In the genomic region with DNA sequence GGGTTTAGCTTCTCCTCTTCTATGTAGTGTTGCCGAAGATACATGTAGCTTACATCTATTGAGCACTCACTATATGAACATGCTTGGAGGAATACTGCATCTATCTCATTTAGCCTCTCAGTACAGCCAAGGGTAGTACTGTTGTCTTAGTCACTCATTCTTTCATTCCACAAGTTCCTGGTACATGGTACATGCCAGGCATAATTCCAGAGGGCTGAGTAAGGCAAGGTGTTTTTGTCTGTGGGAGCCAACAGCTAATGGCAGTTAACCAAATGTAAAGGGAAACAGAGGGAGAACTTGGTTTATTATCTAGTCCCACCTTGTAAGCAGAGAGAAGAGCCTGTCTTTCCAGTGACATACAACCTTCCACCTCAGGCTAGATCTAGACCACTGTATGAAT, we compare ENCODE assay signal across 25 mouse cellular contexts.
"Had no signal": no experiment of that assay in that cellular context is flagged by ENCODE, and none has a peak within 500 bp of the region (broad histone marks: within the 10 kb centered on the region; RNA-seq: fewer than 3 reads in every experiment).

No protein-coding gene starts in this region.

- H3K9me3 ChIP-seq: heart, embryonic 13.5 days; heart, embryonic 15.5 days; hindbrain, embryonic 13.5 days; intestine, embryonic 15.5 days; kidney, embryonic 15.5 days; limb, embryonic 13.5 days; limb, embryonic 15.5 days; liver, embryonic 12.5 days had no signal

- H3K36me3 ChIP-seq: heart, embryonic 13.5 days; heart, embryonic 15.5 days; hindbrain, embryonic 13.5 days; intestine, embryonic 15.5 days; kidney, embryonic 15.5 days; limb, embryonic 13.5 days; limb, embryonic 15.5 days; liver, embryonic 12.5 days had no signal

- ATAC-seq: hindbrain, embryonic 16.5 days; inflammation-experienced regulatory T-cells, adult 6 months; intestine, embryonic 15.5 days; liver, embryonic 12.5 days had no signal

- H3K27ac ChIP-seq: heart, adult 2 months; heart, embryonic 13.5 days; heart, embryonic 15.5 days; hindbrain, embryonic 13.5 days; intestine, embryonic 15.5 days; kidney, embryonic 15.5 days; kidney, postnatal 0 days; limb, embryonic 13.5 days; limb, embryonic 15.5 days; liver, embryonic 12.5 days had no signal

- H3K4me2 ChIP-seq: heart, embryonic 11.5 days; heart, embryonic 13.5 days; heart, embryonic 15.5 days; hindbrain, embryonic 13.5 days; intestine, embryonic 15.5 days; kidney, embryonic 15.5 days; limb, embryonic 13.5 days; limb, embryonic 15.5 days; liver, embryonic 12.5 days had no signal

- H3K27me3 ChIP-seq: heart, embryonic 13.5 days; heart, embryonic 15.5 days; hindbrain, embryonic 13.5 days; intestine, embryonic 15.5 days; kidney, embryonic 15.5 days; limb, embryonic 13.5 days; limb, embryonic 15.5 days; liver, embryonic 12.5 days had no signal

- H3K9ac ChIP-seq: heart, embryonic 13.5 days; heart, embryonic 15.5 days; hindbrain, embryonic 13.5 days; intestine, embryonic 15.5 days; kidney, embryonic 15.5 days; limb, embryonic 13.5 days; limb, embryonic 15.5 days; liver, embryonic 12.5 days had no signal

- H3K4me3 ChIP-seq: heart, adult 2 months; heart, embryonic 13.5 days; heart, embryonic 15.5 days; hindbrain, embryonic 13.5 days; intestine, embryonic 15.5 days; kidney, embryonic 15.5 days; limb, embryonic 13.5 days; limb, embryonic 15.5 days; liver, embryonic 12.5 days had no signal

- H3K4me1 ChIP-seq: hindbrain, embryonic 13.5 days; intestine, embryonic 15.5 days; kidney, embryonic 15.5 days; limb, embryonic 13.5 days; limb, embryonic 15.5 days; liver, embryonic 12.5 days had no signal

- DNase-seq: gastrocnemius, postnatal 14 days; gastrocnemius, postnatal 36 days; heart, adult 2 months; heart, postnatal 14 days; heart, postnatal 36 days; kidney, adult 11 months; kidney, adult 2 months; kidney, adult 9 months; kidney, postnatal 14 days; kidney, postnatal 36 days; layer of hippocampus, adult 9-11 months; layer of hippocampus, postnatal 36 days; left cerebral cortex, postnatal 4 days had no signal
